Mouse (Mus musculus) embryonic facial prominence, embryonic 13.5 days (tissue): ENCODE results near the gene S100a16. TPM values are rescaled to one million over a fixed set of nuclear protein-coding genes. Genes with fewer than 3 reads are reported as not detected.

ENCODE experiments used
- ATAC-seq: fragments of 200-750 bp; cut with Nextera tagmentation; 2 replicates; pipeline ENCODE4 v1.8.0; 2017; ENCODE audit warnings: low read depth; ENCODE audit not compliant: insufficient number of reproducible peaks, insufficient read depth, low FRiP score, low TSS enrichment
- H3K27ac ChIP-seq: fragments of 300-500 bp; sonication (generic); 2 replicates; pipeline ENCODE4 v1.5.1; 2015; ENCODE audit warnings: moderate library complexity, mild to moderate bottlenecking, inconsistent platforms
- H3K27me3 ChIP-seq: fragments of 300-500 bp; sonication (generic); 2 replicates; pipeline ENCODE4 v1.6.1; 2015; ENCODE audit warnings: mild to moderate bottlenecking, inconsistent platforms
- H3K36me3 ChIP-seq: fragments of 300-500 bp; sonication (generic); 2 replicates; pipeline ENCODE4 v1.6.1; 2015; ENCODE audit warnings: mild to moderate bottlenecking, inconsistent platforms
- H3K4me1 ChIP-seq: fragments of 300-500 bp; sonication (generic); 2 replicates; pipeline ENCODE4 v1.6.1; 2015; ENCODE audit warnings: inconsistent platforms
- H3K4me2 ChIP-seq: fragments of 300-500 bp; sonication (generic); 2 replicates; pipeline ENCODE4 v1.6.1; 2015; ENCODE audit warnings: moderate library complexity, mild to moderate bottlenecking, inconsistent platforms
- H3K4me3 ChIP-seq: fragments of 300-500 bp; sonication (generic); 2 replicates; pipeline ENCODE4 v1.5.1; 2015; ENCODE audit warnings: mild to moderate bottlenecking, inconsistent platforms
- H3K9ac ChIP-seq: fragments of 300-500 bp; sonication (generic); 2 replicates; pipeline ENCODE4 v1.6.1; 2015; ENCODE audit warnings: mild to moderate bottlenecking, inconsistent platforms
- H3K9me3 ChIP-seq: fragments of 300-500 bp; sonication (generic); 2 replicates; pipeline ENCODE4 v1.6.1; 2016; ENCODE audit warnings: inconsistent platforms
- WGBS: fragments of 180-500 bp; shearing (Covaris S2); methylation state at CpG from one replicate; pipeline ENCODE4 v1.1.7; 2015; ENCODE audit warnings: mixed read lengths; 5-methylcytosine and 5-hydroxymethylcytosine counted together
- polyA plus RNA-seq: library from polyadenylated mRNA; unstranded; fragments of >200 nt; fragmentation: Nextera tagmentation; extraction: Ambion mirVana; gene quantifications from 2 replicates; pipeline ENCODE4 v1.2.1, GENCODE M21; 2015

S100a16 gene
- polyA plus RNA-seq, 1 experiment from 2014 or later, result 96.5 TPM

- WGBS, result 84% methylated on average over 15 of the region's 15 CpGs
- ATAC-seq, result no peak
- Histone ChIP-seq H3K27me3 (no peaks in the 10 kb centered on the region), H3K4me1 (peaks cover 27% of the 10 kb centered on the region; the same call in 1 of the 2 replicates), H3K9ac (no peak overlapping the region), H3K4me2 (no peak overlapping the region), H3K27ac (peak overlapping the region; percentile 69; the same call in 1 of the 2 replicates), H3K36me3 (no peaks in the 10 kb centered on the region), H3K9me3 (no peaks in the 10 kb centered on the region), H3K4me3 (no peak overlapping the region)
Measured at GRCm38 (mm10) chr3:90586016-90586643, 49.1 kb downstream of the S100a16 start.

GRCm38 (mm10) chr3:90586906-90587305 is 49.9 kb downstream of the S100a16 start:
- Histone ChIP-seq H3K27me3 (no peaks in the 10 kb centered on the region), H3K9ac (0 out of 2 replicates have a peak overlapping the region, but pooled peaks have one; percentile 36), H3K4me1 (peaks cover 27% of the 10 kb centered on the region; the same call in 1 of the 2 replicates), H3K27ac (peak overlapping the region; percentile 69), H3K4me3 (no peak overlapping the region), H3K36me3 (no peaks in the 10 kb centered on the region), H3K9me3 (no peaks in the 10 kb centered on the region), H3K4me2 (no peak overlapping the region)
- ATAC-seq, result peak; percentile 70; the same call in 1 of the 2 replicates
- WGBS, result 61% methylated on average over 10 of the region's 10 CpGs

GRCm38 (mm10) chr3:90587361-90588101 is 50.5 kb downstream of the S100a16 start:
- no peaks in the 10 kb centered on the region for H3K9me3 ChIP-seq
- WGBS, result 82% methylated on average over 14 of the region's 14 CpGs
- no peak overlapping the region for H3K9ac ChIP-seq
- no peak overlapping the region for H3K4me2 ChIP-seq
- H3K36me3 ChIP-seq, result no peaks in the 10 kb centered on the region
- H3K4me1 ChIP-seq, result peaks cover 27% of the 10 kb centered on the region; the same call in 1 of the 2 replicates
- peak overlapping the region; percentile 69; the same call in 1 of the 2 replicates for H3K27ac ChIP-seq
- no peak for ATAC-seq
- H3K4me3 ChIP-seq, result no peak overlapping the region
- H3K27me3 ChIP-seq, result no peaks in the 10 kb centered on the region

- H3K27me3 ChIP-seq, result no peaks in the 10 kb centered on the region
- peak overlapping the region; percentile 22; the same call in 1 of the 2 replicates for H3K27ac ChIP-seq
- H3K9ac ChIP-seq, result no peak overlapping the region
- no peaks in the 10 kb centered on the region for H3K9me3 ChIP-seq
- H3K4me3 ChIP-seq, result no peak overlapping the region
- ATAC-seq, result no peak
- no peak overlapping the region for H3K4me2 ChIP-seq
- H3K4me1 ChIP-seq, result peaks cover 22% of the 10 kb centered on the region; the same call in 1 of the 2 replicates
- 80% methylated on average over 6 of the region's 6 CpGs for WGBS
- no peaks in the 10 kb centered on the region for H3K36me3 ChIP-seq
Measured at GRCm38 (mm10) chr3:90589390-90589789, 52.3 kb downstream of the S100a16 start.

GRCm38 (mm10) chr3:90589947-90590346 is 52.9 kb downstream of the S100a16 start, which contains the start of gene S100a2:
Gene S100a2 (plus strand): TSS chr3:90590247.
- WGBS, result 80% methylated on average over 8 of the region's 8 CpGs
- Histone ChIP-seq H3K27me3 (no peaks in the 10 kb centered on the region), H3K4me3 (no peak within 1 kb of the TSS), H3K9ac (no peak within 1 kb of the TSS), H3K4me2 (no peak within 1 kb of the TSS), H3K4me1 (peaks cover 22% of the 10 kb centered on the region; the same call in 1 of the 2 replicates), H3K9me3 (no peaks in the 10 kb centered on the region), H3K36me3 (no peaks in the 10 kb centered on the region), H3K27ac (peak within 1 kb of the TSS; percentile 22; the same call in 1 of the 2 replicates)
- no peak for ATAC-seq

Other genes starting within 250 kb of the S100a16 start
- gene Gatad2b, start 244.1 kb upstream of the S100a16 start, polyA plus RNA-seq, result 19.0 and 24.5 TPM in 2 replicates
- 39.6 and 44.3 TPM in 2 replicates for gene Slc27a3, start 147.3 kb upstream of the S100a16 start, polyA plus RNA-seq
- gene Ints3, start 103.6 kb upstream of the S100a16 start, polyA plus RNA-seq, result 31.0 and 31.1 TPM in 2 replicates
- gene Npr1, start 71.4 kb upstream of the S100a16 start, polyA plus RNA-seq, result 2.8 and 5.0 TPM in 2 replicates
- 265 and 286 TPM in 2 replicates for gene Ilf2, start 61.1 kb upstream of the S100a16 start, polyA plus RNA-seq
- gene Snapin, start 46.2 kb upstream of the S100a16 start, polyA plus RNA-seq, result 85.5 and 100 TPM in 2 replicates
- 187 and 195 TPM in 2 replicates for gene Chtop, start 27.8 kb upstream of the S100a16 start, polyA plus RNA-seq
- 13.5 and 16.5 TPM in 2 replicates for gene S100a1, start 22.9 kb upstream of the S100a16 start, polyA plus RNA-seq
- 24.2 and 26.7 TPM in 2 replicates for gene S100a13, start 22.8 kb upstream of the S100a16 start, polyA plus RNA-seq
- gene S100a14, start 10.4 kb upstream of the S100a16 start, polyA plus RNA-seq, result 22.7 and 25.5 TPM in 2 replicates
- 0.44 and 0.62 TPM in 2 replicates for gene S100a3, start 23.3 kb downstream of the S100a16 start, polyA plus RNA-seq
- gene S100a2, start 53.0 kb downstream of the S100a16 start, polyA plus RNA-seq, result not detected in 2 replicates
- not detected in 2 replicates for gene Gm42674, start 64.7 kb downstream of the S100a16 start, polyA plus RNA-seq
- 18.8 and 19.2 TPM in 2 replicates for gene S100a4, start 66.5 kb downstream of the S100a16 start, polyA plus RNA-seq
- gene S100a5, start 71.3 kb downstream of the S100a16 start, polyA plus RNA-seq, result not detected in 2 replicates
- gene S100a6, start 75.6 kb downstream of the S100a16 start, polyA plus RNA-seq, result 89.9 and 97.9 TPM in 2 replicates
- 0.41 TPM in 1 of 2 replicates, not detected in the other for gene S100a7a, start 116.8 kb downstream of the S100a16 start, polyA plus RNA-seq
- gene S100a8, start 131.7 kb downstream of the S100a16 start, polyA plus RNA-seq, result 5.9 and 15.4 TPM in 2 replicates
- gene S100a9, start 158.5 kb downstream of the S100a16 start, polyA plus RNA-seq, result 4.0 and 13.4 TPM in 2 replicates
- gene Pglyrp4, start 189.7 kb downstream of the S100a16 start, polyA plus RNA-seq, result not detected in 2 replicates
- gene Gm5849, start 240.6 kb downstream of the S100a16 start, polyA plus RNA-seq, result not detected in 2 replicates